Mouse (Mus musculus): Measurements from ENCODE around the gene Elavl3. TPM values are rescaled to one million over a fixed set of nuclear protein-coding genes. Genes with fewer than 3 reads are reported as not detected.

Gene Elavl3
- polyA plus RNA-seq, 1 experiment from 2014 or later, result 1.9 TPM

DNA sequence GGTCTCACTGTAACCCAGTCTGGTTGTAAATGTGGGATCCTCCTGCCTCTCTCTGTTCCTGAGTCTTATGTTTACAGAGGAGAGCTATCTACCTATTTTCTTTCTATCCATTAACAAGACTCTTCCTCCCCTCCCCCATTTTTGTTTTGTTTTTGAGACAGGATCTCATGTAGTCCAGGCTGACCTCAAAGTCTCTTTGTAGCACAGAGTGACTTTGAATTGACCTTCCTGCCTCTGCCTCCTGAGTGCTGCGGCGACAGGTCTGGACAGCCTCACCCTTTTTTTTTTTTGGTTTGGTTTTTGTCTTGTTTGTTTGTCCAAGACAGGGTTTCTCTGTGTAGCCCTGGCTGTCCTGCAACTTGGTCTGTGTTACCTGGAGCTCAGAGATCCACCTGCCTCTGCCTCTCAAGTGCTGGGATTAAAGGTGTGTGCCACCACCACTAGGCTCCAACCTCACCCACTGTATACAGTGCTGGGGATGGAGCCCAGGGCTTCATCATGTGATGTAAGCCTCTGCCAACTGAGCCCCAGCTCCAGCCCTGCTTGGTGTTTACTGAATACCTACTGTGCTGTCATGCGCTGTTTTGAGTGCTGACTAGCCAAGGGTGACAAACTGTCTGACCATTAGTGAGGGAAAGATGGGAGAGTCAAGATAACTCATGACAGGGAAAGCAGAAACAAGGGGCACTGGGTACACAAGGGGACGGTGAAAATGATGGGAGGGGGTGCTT is 73.3 kb downstream of the Elavl3 start:
- Histone ChIP-seq H3K4me1 (ENCODE audit: control insufficient read depth, insufficient read depth, low read length) (no peaks in the 10 kb centered on the region), H3K36me3 (ENCODE audit: control insufficient read depth, insufficient read depth, low read length) (no peaks in the 10 kb centered on the region), H3K27me3 (replicated peaks; ENCODE audit: control insufficient read depth, insufficient read depth, low read length) (no peaks in the 10 kb centered on the region; the same call in 1 of the 2 replicates), H3K4me2 (ENCODE audit: low read depth, low read length) (no peak overlapping the region), H3K9me3 (ENCODE audit: control insufficient read depth, low read length) (no peaks in the 10 kb centered on the region), H3K4me3 (ENCODE audit: low read length) (no peak overlapping the region), H3K27ac (ENCODE audit: low read length) (no peak overlapping the region), H3K9ac (ENCODE audit: low read depth, low read length) (no peak overlapping the region)
- no peak for ATAC-seq
- WGBS, result 80% methylated on average over 4 of the region's 4 CpGs

- H3K27me3 ChIP-seq (replicated peaks; ENCODE audit: control insufficient read depth, insufficient read depth, low read length), result no peaks in the 10 kb centered on the region; the same call in 1 of the 2 replicates
- 24% methylated on average over 2 of the region's 2 CpGs for WGBS
- H3K4me3 ChIP-seq (ENCODE audit: low read length), result no peak overlapping the region
- ATAC-seq, result no peak
- H3K9ac ChIP-seq (ENCODE audit: low read depth, low read length), result no peak overlapping the region
- no peak overlapping the region for H3K4me2 ChIP-seq (ENCODE audit: low read depth, low read length)
- H3K36me3 ChIP-seq (ENCODE audit: control insufficient read depth, insufficient read depth, low read length), result no peaks in the 10 kb centered on the region
- H3K9me3 ChIP-seq (ENCODE audit: control insufficient read depth, low read length), result no peaks in the 10 kb centered on the region
- no peaks in the 10 kb centered on the region for H3K4me1 ChIP-seq (ENCODE audit: control insufficient read depth, insufficient read depth, low read length)
- H3K27ac ChIP-seq (ENCODE audit: low read length), result no peak overlapping the region
Measured at GRCm38 (mm10) chr9:21977972-21978371, 73.9 kb downstream of the Elavl3 start.

DNA sequence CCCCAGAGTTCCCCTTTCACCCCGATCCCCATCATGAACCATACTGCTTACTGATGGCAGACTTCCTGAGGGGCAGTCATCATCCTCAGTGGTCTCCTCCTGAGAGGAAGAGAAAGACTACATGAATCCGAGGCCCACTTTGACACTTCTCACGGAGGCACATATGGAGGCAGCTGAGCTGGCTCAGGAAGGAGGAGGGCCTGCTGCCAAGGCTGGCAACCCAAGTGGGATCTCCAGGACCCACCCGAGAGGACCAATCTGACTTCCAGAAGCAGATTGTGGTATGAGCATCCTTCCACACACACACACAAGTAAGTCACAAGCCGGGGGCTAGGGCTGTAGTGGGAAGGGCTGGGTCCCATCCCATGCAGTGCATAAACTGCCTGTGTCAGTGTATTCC is 74.5 kb downstream of the Elavl3 start:
- H3K4me3 ChIP-seq (ENCODE audit: low read length), result no peak overlapping the region
- no peak overlapping the region for H3K9ac ChIP-seq (ENCODE audit: low read depth, low read length)
- ATAC-seq, result no peak
- no peak overlapping the region for H3K4me2 ChIP-seq (ENCODE audit: low read depth, low read length)
- 88% methylated on average over 5 of the region's 5 CpGs for WGBS
- H3K9me3 ChIP-seq (ENCODE audit: control insufficient read depth, low read length), result no peaks in the 10 kb centered on the region
- no peaks in the 10 kb centered on the region for H3K4me1 ChIP-seq (ENCODE audit: control insufficient read depth, insufficient read depth, low read length)
- no peaks in the 10 kb centered on the region; the same call in 1 of the 2 replicates for H3K27me3 ChIP-seq (replicated peaks; ENCODE audit: control insufficient read depth, insufficient read depth, low read length)
- H3K27ac ChIP-seq (ENCODE audit: low read length), result no peak overlapping the region
- no peaks in the 10 kb centered on the region for H3K36me3 ChIP-seq (ENCODE audit: control insufficient read depth, insufficient read depth, low read length)

GRCm38 (mm10) chr9:21976626-21977175 is 75.1 kb downstream of the Elavl3 start:
- H3K4me3 ChIP-seq (ENCODE audit: low read length), result no peak overlapping the region
- H3K4me2 ChIP-seq (ENCODE audit: low read depth, low read length), result no peak overlapping the region
- no peak overlapping the region for H3K9ac ChIP-seq (ENCODE audit: low read depth, low read length)
- no peak overlapping the region for H3K27ac ChIP-seq (ENCODE audit: low read length)
- no peaks in the 10 kb centered on the region; the same call in 1 of the 2 replicates for H3K27me3 ChIP-seq (replicated peaks; ENCODE audit: control insufficient read depth, insufficient read depth, low read length)
- no peaks in the 10 kb centered on the region for H3K4me1 ChIP-seq (ENCODE audit: control insufficient read depth, insufficient read depth, low read length)
- ATAC-seq, result no peak
- no peaks in the 10 kb centered on the region for H3K36me3 ChIP-seq (ENCODE audit: control insufficient read depth, insufficient read depth, low read length)
- 80% methylated on average over 10 of the region's 10 CpGs for WGBS
- no peaks in the 10 kb centered on the region for H3K9me3 ChIP-seq (ENCODE audit: control insufficient read depth, low read length)

DNA sequence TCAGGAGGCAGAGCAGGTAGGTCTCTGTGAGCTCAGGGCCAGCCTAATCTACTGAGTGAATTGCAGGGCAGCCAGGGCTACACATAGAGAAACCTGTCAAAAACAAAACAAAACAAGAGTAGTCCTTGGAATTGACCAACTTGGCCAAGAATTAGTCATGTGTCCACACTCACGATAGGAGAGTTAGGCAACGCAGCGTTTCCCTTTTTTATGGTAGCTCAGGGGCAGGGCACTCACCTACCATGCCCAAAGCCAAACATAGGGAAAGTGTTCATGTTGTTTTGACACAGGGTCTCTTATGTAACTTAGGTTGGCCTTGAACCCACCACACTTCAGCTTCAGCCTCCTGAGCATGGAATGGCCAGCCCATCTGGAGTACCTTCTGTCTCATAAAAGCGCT is 82.5 kb downstream of the Elavl3 start:
- 82% methylated on average over 4 of the region's 4 CpGs for WGBS

GRCm38 (mm10) chr9:21968883-21969282 is 82.9 kb downstream of the Elavl3 start:
- no peak overlapping the region for H3K4me2 ChIP-seq (ENCODE audit: low read depth, low read length)
- no peaks in the 10 kb centered on the region for H3K9me3 ChIP-seq (ENCODE audit: control insufficient read depth, low read length)
- H3K4me1 ChIP-seq (ENCODE audit: control insufficient read depth, insufficient read depth, low read length), result no peaks in the 10 kb centered on the region
- 60% methylated on average over 6 of the region's 6 CpGs for WGBS
- no peaks in the 10 kb centered on the region for H3K27me3 ChIP-seq (replicated peaks; ENCODE audit: control insufficient read depth, insufficient read depth, low read length)
- no peak overlapping the region for H3K4me3 ChIP-seq (ENCODE audit: low read length)
- no peak overlapping the region for H3K9ac ChIP-seq (ENCODE audit: low read depth, low read length)
- H3K36me3 ChIP-seq (ENCODE audit: control insufficient read depth, insufficient read depth, low read length), result no peaks in the 10 kb centered on the region
- ATAC-seq, result no peak
- H3K27ac ChIP-seq (ENCODE audit: low read length), result no peak overlapping the region

More for the DNA sequence above, 82.5 kb downstream of the Elavl3 start:
- Histone ChIP-seq H3K36me3 (ENCODE audit: control insufficient read depth, insufficient read depth, low read length) (no peaks in the 10 kb centered on the region), H3K4me1 (ENCODE audit: control insufficient read depth, insufficient read depth, low read length) (no peaks in the 10 kb centered on the region), H3K27me3 (replicated peaks; ENCODE audit: control insufficient read depth, insufficient read depth, low read length) (no peaks in the 10 kb centered on the region), H3K4me2 (ENCODE audit: low read depth, low read length) (no peak overlapping the region), H3K27ac (ENCODE audit: low read length) (no peak overlapping the region), H3K9me3 (ENCODE audit: control insufficient read depth, low read length) (no peaks in the 10 kb centered on the region), H3K4me3 (ENCODE audit: low read length) (no peak overlapping the region), H3K9ac (ENCODE audit: low read depth, low read length) (no peak overlapping the region)
- ATAC-seq, result no peak

Other genes starting within 250 kb of the Elavl3 start
- gene Angptl8, start 216.5 kb downstream of the Elavl3 start, polyA plus RNA-seq (2015; fragmentation: Nextera tagmentation; extraction: Ambion mirVana), result 17.3 and 18.4 TPM in 2 replicates
- gene Dock6, start 199.4 kb downstream of the Elavl3 start, polyA plus RNA-seq (2015; fragmentation: Nextera tagmentation; extraction: Ambion mirVana), result 23.3 and 24.7 TPM in 2 replicates
- 47.5 and 47.9 TPM in 2 replicates for gene Rab3d, start 133.8 kb downstream of the Elavl3 start, polyA plus RNA-seq (2015; fragmentation: Nextera tagmentation; extraction: Ambion mirVana)
- 2.6 and 3.5 TPM in 2 replicates for gene Ccdc159, start 124.6 kb downstream of the Elavl3 start, polyA plus RNA-seq (2015; fragmentation: Nextera tagmentation; extraction: Ambion mirVana)
- 93.9 and 97.0 TPM in 2 replicates for gene Tmem205, start 124.5 kb downstream of the Elavl3 start, polyA plus RNA-seq (2015; fragmentation: Nextera tagmentation; extraction: Ambion mirVana)
- 5.2 and 6.2 TPM in 2 replicates for gene Plppr2, start 115.0 kb downstream of the Elavl3 start, polyA plus RNA-seq (2015; fragmentation: Nextera tagmentation; extraction: Ambion mirVana)
- gene Swsap1, start 96.3 kb downstream of the Elavl3 start, polyA plus RNA-seq (2015; fragmentation: Nextera tagmentation; extraction: Ambion mirVana), result 5.9 and 6.5 TPM in 2 replicates
- gene Epor, start 88.5 kb downstream of the Elavl3 start, polyA plus RNA-seq (2015; fragmentation: Nextera tagmentation; extraction: Ambion mirVana), result 4.8 and 6.4 TPM in 2 replicates
- gene Rgl3, start 62.6 kb downstream of the Elavl3 start, polyA plus RNA-seq (2015; fragmentation: Nextera tagmentation; extraction: Ambion mirVana), result 1.7 and 2.0 TPM in 2 replicates
- gene Ccdc151, start 49.4 kb downstream of the Elavl3 start, polyA plus RNA-seq (2015; fragmentation: Nextera tagmentation; extraction: Ambion mirVana), result 0.28 and 0.54 TPM in 2 replicates
- 121 and 125 TPM in 2 replicates for gene Prkcsh, start 49.2 kb downstream of the Elavl3 start, polyA plus RNA-seq (2015; fragmentation: Nextera tagmentation; extraction: Ambion mirVana)
- not detected in 2 replicates for gene Gm49318, start 19.2 kb upstream of the Elavl3 start, polyA plus RNA-seq (2015; fragmentation: Nextera tagmentation; extraction: Ambion mirVana)
- 9.2 and 9.7 TPM in 2 replicates for gene Zfp653, start 19.4 kb upstream of the Elavl3 start, polyA plus RNA-seq (2015; fragmentation: Nextera tagmentation; extraction: Ambion mirVana)
- gene Ecsit, start 33.4 kb upstream of the Elavl3 start, polyA plus RNA-seq (2015; fragmentation: Nextera tagmentation; extraction: Ambion mirVana), result 50.8 and 54.2 TPM in 2 replicates
- 324 and 348 TPM in 2 replicates for gene Cnn1, start 47.2 kb upstream of the Elavl3 start, polyA plus RNA-seq (2015; fragmentation: Nextera tagmentation; extraction: Ambion mirVana)
- gene Elof1, start 65.1 kb upstream of the Elavl3 start, polyA plus RNA-seq (2015; fragmentation: Nextera tagmentation; extraction: Ambion mirVana), result 134 and 157 TPM in 2 replicates
- 78.2 and 87.5 TPM in 2 replicates for gene Acp5, start 83.7 kb upstream of the Elavl3 start, polyA plus RNA-seq (2015; fragmentation: Nextera tagmentation; extraction: Ambion mirVana)
- 93.1 and 94.5 TPM in 2 replicates for gene Pigyl, start 104.8 kb upstream of the Elavl3 start, polyA plus RNA-seq (2015; fragmentation: Nextera tagmentation; extraction: Ambion mirVana)
- gene Zfp872, start 136.1 kb upstream of the Elavl3 start, polyA plus RNA-seq (2015; fragmentation: Nextera tagmentation; extraction: Ambion mirVana), result 0.58 and 0.65 TPM in 2 replicates
- gene Zfp809, start 173.7 kb upstream of the Elavl3 start, polyA plus RNA-seq (2015; fragmentation: Nextera tagmentation; extraction: Ambion mirVana), result 19.1 and 21.8 TPM in 2 replicates
- 3.1 and 3.9 TPM in 2 replicates for gene Zfp599, start 207.9 kb upstream of the Elavl3 start, polyA plus RNA-seq (2015; fragmentation: Nextera tagmentation; extraction: Ambion mirVana)